Mouse (Mus musculus) cerebellum, postnatal 4 days (tissue): ENCODE results near the gene Elk3.

Source experiments
- DNase-seq, 2 experiments: peaks; one replicate each; pipeline ENCODE4 v3.0.0; 2022; ENCODE audit warnings: low spot score in 2 of 2, mixed read lengths in 1 of 2

Elk3 gene

GRCm38 (mm10) chr10:93239201-93239806 lies 71.6 kb downstream of the Elk3 start:
- no peak for DNase-seq

DNA sequence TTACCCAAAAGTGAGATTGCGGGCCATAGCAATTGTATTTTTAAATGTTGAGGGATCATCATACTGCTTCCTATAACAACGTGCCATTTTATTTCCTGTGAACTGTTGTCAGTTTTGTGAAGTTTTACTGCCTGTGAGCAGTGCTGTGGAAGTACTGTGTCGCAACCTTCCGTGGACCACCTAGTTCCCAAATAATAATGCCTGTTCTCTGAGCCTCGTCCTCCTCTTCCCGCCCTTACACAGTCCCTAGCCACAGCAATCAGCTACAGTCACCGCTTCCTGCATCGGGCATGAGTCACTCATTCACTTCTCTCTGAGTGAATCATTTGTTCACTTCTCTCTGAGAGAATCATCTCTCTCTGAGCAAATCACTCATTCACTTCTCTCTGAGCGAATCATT lies 76.2 kb downstream of the Elk3 start:
- DNase-seq = no peak

DNA sequence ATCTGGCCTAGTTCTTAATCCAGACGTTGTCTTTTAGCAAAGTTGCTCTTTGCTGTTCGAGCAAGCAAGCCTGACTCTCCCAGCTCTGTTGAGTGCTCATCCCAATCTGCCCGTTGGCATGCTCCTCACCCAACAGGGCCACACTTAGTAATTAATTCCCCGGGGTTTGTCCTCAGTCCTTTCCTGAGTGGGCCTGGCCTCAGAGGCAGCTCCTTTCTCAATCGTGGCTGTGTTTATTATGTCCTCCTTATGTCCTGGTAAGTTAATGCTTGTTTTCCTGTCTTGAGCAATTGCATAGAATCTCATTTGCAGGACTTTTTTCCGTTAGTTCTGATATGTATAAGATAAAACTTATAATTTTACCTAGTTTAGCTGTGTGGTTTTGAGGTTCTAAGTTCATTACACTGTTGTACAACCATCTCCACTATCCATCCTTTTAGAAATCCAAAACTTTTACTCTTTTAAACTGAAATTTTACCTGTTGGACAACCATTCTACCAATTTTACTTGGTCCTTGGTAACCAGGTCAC lies 77.2 kb downstream of the Elk3 start:
- no peak for DNase-seq

DNA sequence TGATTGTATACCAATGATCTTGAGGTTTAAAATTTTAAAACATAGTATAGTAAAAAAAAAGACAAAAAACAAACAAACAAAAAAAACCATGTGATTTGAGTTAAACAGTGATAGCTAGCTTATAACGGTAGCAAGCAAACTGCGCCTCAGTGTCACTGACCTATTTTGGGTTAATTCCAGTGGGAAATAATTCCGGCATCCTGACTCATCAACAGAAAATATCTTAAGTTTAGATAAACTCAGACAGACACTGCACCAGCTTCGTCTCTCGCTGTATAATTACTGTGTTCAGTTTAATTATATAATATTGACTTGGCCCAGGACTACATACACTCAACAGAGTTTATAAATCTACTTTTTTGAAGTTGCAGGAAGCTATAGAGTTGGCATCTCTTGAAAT lies 79.0 kb downstream of the Elk3 start:
- DNase-seq = no peak

DNA sequence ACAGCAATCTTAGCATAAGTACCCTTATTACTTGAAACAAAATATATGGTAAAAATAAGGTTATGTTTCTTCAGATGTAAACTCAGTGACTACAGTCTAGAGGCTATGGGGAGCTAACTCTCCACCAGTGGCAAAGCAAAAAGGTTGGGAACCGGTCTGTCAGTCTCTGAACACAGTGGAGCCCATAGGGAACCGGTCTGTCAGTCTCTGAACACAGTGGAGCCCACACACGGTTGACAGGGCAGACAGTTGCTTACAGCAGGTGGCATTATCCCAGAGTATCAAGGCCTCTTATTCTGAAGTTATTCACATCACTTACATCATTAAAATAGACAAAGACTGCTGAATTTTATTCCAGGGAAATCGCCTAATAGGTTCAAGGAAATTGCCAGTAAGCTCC lies 79.4 kb downstream of the Elk3 start:
- DNase-seq = no peak

- DNase-seq = no peak
These were observed 82.4 kb downstream of the Elk3 start for GRCm38 (mm10) chr10:93228401-93229007.

- DNase-seq = no peak
These were observed 83.0 kb downstream of the Elk3 start for GRCm38 (mm10) chr10:93227921-93228320.

DNA sequence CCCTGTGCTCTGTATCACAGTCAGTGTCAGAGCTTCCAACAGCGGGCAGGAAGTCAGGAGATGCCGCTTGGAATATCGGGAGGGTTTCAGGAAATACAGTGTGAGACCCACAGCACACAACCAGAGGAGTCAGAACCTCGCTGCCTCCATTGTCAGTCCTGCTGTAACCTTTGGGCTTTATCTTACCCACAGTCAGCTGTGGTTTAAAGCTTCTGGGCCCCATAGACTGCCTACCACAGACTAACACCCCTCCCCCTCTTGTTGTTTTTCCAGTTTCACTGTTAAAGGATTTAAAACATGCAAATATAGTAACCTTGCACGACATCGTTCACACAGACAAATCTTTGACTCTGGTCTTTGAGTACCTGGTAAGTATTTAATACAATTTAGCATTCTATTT lies 85.2 kb downstream of the Elk3 start:
- no peak for DNase-seq

DNA sequence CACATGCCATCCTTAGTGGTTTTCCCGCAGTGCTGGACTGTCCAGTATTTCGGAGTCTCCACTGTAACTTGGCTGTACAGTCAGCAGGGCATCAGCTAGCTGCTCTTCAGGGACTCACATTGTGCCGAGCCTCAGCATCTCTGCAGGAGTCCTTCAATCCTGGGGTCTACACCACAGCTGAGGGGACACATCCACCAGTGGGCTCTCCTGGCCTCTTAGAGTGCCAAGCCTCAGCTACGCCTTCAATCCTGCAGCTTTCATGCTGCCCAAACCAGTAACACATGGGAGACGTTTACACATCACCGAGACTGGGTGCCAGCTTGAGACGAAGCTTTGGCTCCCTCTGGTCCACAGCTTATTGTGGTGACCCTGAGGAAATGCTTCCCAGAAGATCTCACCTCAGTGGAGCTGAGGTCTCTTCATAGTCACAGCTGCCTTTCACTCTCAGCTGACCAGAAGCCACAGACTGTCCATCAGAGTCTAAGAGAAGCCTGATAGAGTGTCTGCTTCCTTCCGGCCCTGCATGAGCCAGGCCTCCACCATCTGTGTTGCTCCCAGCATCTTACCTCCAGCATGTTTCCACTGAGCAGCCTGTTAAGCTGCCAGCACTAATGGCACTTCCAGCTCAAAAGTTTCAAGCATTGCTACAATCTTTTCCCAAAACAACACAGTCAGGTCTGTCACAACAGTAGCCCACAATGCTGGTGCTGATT lies 95.7 kb downstream of the Elk3 start:
- no peak for DNase-seq

- no peak for DNase-seq
These were observed 96.7 kb downstream of the Elk3 start for GRCm38 (mm10) chr10:93214251-93214650.

- no peak for DNase-seq
These were observed 97.6 kb downstream of the Elk3 start for GRCm38 (mm10) chr10:93213339-93213738.

DNA sequence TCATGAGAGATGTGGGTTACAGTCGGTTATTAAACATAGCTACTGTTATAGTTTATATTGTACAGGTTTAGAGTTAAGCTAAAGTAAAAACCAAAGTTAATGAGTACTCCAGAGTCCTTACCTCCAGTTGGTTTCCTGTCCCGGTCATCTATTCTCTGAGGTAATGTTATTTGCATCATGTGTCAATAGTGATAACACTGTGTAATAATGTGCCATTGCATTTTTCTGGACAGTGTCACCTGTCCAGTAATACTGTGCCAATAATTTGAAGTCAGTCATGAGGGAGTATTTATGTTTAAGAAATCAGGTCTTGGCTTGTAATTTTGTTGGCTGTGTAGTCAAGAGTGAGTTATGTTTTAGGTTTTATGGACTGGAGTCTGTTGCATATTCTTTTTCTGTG lies 98.2 kb downstream of the Elk3 start:
- DNase-seq = no peak

DNA sequence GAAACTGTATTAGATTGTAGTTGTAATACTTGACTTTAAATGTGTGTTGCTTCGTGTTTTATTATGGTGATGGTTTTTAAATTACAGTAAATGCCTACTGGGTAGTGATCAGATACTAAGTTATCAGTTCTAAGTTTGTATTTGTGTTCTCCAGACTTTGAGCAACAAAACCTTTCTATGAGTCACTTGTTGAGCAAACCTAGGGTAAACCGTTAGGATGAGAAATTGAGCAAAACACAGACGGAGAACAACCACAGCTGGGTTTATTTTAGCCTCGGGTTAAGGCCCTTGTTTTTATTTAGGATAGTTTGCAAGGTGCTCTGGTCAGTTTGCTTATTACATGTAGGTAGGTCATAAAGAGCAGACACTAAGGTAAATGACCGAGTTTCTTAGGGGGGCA lies 103.8 kb downstream of the Elk3 start:
- no peak for DNase-seq

DNA sequence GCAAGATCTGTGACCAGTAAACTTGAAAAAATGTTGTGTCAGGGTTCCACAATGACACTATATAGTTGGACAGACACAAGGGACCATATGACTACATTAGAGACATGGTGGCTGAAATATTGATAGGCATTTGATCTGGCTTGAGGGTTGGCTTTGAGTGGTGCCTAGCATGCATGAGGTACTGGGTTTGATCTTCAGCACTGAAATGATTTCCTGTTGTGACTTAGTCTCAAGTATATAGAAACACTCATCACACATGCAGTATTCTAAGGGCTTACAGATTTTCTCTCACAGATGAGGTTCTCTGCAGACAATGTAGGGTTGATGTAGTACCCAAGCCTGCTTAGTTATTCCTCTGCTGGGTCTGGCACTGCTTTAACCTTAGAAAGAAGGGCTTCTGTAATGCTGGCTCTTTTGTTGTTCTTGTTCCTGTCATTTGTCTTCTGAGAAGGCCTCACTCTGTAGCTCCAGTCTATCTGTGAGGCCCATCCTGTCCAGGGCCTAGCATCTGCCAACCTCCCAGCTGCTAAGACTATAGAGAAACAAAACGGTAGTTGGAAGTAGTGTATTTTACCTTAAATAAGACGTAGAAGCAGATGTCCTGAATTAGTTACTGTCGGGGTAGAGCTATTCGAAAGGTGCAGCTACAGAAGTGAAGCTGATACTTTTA lies 105.5 kb downstream of the Elk3 start:
- no peak for DNase-seq

GRCm38 (mm10) chr10:93201846-93202458 lies 109.0 kb downstream of the Elk3 start:
- no peak for DNase-seq

- DNase-seq = no peak
These were observed 112.0 kb downstream of the Elk3 start for GRCm38 (mm10) chr10:93198958-93199357.
